Mouse (Mus musculus) effector memory CD4-positive, alpha-beta T cell, adult 7 months (primary cell): ENCODE measurements around the gene Abhd12. TPM values are rescaled to one million over a fixed set of nuclear protein-coding genes. Genes with fewer than 3 reads are reported as not detected.

ENCODE experiments used
- polyA plus RNA-seq: library from polyadenylated mRNA; unstranded; fragments of 100-300 nt; shearing (Covaris generic); gene quantifications from one replicate; pipeline ENCODE4 v1.2.1, GENCODE M21; 2017

The Abhd12 gene
- 40.4 TPM for polyA plus RNA-seq

DNA sequence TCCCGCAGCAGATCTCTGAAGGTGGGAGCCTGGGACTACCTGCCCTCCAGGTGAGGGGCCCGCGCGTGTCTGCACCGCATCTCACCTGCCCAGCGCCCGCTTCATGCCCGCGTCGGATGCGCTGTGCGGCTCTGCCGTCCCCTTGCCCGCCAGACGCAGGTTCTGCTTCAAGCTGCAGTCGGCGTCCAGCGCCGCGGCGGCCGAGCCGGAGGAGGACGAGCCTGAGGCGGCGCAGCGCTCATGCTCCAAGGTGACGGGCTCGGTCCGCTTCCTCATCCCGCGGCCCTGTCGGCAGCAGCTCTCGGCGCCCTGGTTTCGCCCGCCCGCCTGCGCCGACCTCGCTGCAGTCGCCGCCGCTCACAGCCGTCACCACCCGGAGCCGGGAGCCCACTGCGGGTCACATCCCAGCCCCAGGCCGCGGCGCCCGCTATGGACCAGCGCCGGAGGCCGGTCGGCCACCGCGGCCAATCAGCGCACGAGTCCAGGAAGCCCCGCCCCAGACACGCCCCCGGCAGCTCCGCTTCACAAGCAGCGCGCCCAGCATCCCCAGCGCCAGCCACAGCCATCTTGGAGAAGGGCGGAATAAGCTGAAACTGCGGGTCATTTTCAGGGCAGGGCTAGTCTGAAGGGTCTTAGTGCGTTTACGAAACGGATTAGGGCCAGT lies at the start of gene Abhd12:
Gene Abhd12 (minus strand): TSS at position 470 of the 664 bp plus-strand sequence.

DNA sequence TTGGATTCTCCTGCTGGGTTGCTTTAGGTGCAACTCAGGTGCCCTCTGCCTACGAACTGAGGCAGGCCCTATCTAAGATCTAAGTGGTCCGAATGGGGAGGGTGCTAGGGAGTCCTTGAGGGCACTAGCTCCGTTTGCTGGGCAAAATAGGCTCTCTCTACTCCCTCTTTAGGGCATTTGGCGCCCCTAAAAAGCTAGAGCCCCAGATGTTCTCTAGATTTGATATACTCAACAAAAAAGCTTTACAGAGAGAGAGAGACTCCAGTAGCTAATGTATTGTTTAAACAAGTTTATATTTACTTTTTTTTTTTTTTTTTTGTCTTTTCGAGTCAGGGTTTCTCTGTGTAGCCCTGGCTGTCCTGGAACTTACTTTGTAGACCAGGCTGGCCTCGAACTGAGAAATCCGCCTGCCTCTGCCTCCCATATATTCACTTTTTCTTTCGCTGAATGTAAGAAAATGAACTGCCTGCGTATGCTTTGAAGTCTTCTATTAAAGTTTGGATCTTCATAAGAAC lies 452 bp upstream of the Abhd12 start, which contains the start of gene Gins1:
Gene Gins1 (plus strand): TSS at position 465 of the 515 bp plus-strand sequence.

DNA sequence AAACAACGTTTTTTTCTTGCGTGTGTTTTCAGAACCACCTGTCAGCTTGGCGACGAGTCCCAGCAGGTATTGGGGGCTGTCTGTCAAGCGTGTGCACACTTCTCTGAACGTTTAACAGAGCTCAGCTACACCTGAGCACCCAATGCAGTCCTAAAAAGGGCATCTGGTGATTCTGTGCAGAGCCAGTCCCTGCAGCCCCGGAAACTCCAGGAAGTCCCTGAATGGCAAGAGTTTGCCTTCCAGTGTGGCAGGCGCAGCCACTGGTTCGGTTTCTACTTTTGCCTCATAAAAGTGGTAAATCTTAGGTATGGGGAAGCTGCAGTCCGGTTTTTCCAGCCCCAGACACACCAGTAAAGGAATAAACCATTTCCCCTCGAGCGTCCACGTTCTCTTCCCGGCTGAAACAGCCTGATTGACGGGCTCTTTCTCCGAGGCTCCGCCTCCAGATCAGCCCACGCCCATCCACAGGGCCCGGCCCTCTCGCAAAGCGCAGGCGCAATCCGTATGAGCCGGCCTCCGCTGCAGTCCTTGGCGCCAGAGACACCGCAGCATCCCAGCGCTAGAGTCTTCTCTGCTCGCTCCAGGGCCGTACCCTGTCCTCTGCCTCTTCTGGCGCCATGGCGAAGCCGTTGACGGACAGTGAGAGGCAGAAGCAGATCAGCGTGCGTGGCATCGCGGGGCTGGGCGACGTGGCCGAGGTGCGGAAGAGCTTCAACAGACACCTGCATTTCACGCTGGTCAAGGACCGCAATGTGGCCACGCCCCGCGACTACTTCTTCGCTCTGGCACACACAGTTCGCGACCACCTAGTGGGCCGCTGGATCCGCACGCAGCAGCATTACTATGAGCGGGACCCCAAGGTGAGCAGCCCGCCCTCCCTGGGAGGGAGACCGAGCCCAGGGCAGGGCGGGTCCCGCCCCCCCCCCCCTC lies 118.0 kb downstream of the Abhd12 start, which contains the start of gene Pygb:
Gene Pygb (plus strand): TSS at position 485 of the 930 bp plus-strand sequence.

Other genes starting within 250 kb of the Abhd12 start
- 32.0 TPM for gene Acss1, start 236.2 kb downstream of the Abhd12 start, polyA plus RNA-seq
- 0.16 TPM for gene Vsx1, start 215.4 kb downstream of the Abhd12 start, polyA plus RNA-seq
- 60.2 TPM for gene Entpd6, start 155.7 kb downstream of the Abhd12 start, polyA plus RNA-seq
- gene Pygb, start 118.0 kb downstream of the Abhd12 start, polyA plus RNA-seq, result 38.4 TPM
- 2.0 TPM for gene Gins1, start 659 bp upstream of the Abhd12 start, polyA plus RNA-seq
- gene Ninl, start 134.6 kb upstream of the Abhd12 start, polyA plus RNA-seq, result 0.32 TPM
- gene Nanp, start 134.7 kb upstream of the Abhd12 start, polyA plus RNA-seq, result 11.8 TPM
- not detected for gene Gm14151, start 187.6 kb upstream of the Abhd12 start, polyA plus RNA-seq
- not detected for gene Gm14147, start 193.5 kb upstream of the Abhd12 start, polyA plus RNA-seq